Mouse (Mus musculus): ENCODE measurements around the gene Dhrs11.
"Not testable (repeated sequence)": the region's sequence is repeated elsewhere in the genome, so short reads cannot be mapped to it uniquely, and the experiment has no call there.

Gene Dhrs11

DNA sequence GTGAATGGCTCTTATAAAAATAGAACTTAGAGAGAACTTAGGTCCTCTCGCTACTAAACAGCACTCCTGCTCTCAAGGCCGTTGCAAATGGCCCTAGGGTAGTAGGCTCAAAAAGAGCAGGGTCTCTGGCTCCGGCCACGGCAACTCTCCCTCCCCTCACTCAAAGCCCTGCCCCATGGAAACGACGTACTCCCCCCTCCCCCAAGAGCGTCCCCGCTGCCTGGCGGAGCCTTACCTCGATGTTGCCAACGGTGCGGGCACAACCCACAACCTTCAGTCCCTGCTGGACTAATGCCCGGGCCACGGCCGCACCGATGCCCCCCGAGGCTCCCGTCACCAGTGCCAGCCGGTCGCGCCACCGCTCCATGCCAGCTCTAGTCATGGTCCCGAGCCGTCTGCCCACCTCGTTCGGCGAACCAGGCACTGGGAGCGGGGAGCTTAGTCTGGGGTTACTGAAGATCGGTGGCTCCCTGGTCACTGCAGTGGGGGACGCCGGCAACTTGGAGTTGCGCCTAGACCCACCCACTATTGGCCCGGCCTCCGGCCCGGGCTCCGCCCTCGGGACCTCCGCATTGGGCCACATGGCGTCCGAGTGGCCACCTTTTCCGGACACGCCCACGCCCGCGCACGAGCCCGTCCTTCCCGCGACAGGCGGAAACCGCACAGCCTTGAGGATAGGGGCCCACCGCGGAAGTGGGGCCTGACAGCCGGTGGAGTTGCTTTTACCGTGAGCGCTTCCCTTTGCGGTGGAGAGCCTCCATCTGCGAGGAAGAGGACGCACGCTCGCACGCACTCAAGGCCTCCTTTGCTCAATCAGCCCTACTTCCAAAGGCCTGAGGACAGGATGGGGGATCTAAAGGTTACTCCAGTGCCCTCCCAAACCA, at the start of gene Dhrs11:
Dhrs11 (minus strand) TSS at position 479 of the 884 bp plus-strand sequence.
- peak; percentile 93 for DNase-seq (ENCODE audit: low spot score)

DNA sequence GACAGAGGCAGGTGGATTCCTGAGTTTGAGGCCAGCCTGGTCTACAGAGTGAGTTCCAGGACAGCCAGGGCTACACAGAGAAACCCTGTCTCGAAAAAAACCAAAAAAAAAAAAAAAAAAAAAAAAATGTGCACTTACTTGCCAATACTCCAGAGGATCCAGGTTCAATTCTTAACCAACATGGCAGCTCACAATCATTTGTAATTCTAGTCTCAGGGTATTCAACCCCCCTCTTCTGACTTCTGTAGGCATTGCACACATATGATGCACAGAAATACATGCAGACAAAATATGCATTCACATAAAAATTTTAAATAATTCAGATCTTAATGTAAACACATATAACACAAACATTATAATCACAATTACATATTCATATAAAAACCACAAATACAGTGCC, 47.2 kb upstream of the Dhrs11 start:
- DNase-seq (ENCODE audit: low spot score), result not testable (repeated sequence)

- no peak for DNase-seq (ENCODE audit: low spot score)
Measured at GRCm38 (mm10) chr11:84873042-84873833, 44.4 kb upstream of the Dhrs11 start.

- DNase-seq (ENCODE audit: low spot score), result no peak
Measured at GRCm38 (mm10) chr11:84871548-84872069, 42.8 kb upstream of the Dhrs11 start.

- DNase-seq (ENCODE audit: low spot score), result no peak
Measured at GRCm38 (mm10) chr11:84871046-84871445, 42.3 kb upstream of the Dhrs11 start.

DNA sequence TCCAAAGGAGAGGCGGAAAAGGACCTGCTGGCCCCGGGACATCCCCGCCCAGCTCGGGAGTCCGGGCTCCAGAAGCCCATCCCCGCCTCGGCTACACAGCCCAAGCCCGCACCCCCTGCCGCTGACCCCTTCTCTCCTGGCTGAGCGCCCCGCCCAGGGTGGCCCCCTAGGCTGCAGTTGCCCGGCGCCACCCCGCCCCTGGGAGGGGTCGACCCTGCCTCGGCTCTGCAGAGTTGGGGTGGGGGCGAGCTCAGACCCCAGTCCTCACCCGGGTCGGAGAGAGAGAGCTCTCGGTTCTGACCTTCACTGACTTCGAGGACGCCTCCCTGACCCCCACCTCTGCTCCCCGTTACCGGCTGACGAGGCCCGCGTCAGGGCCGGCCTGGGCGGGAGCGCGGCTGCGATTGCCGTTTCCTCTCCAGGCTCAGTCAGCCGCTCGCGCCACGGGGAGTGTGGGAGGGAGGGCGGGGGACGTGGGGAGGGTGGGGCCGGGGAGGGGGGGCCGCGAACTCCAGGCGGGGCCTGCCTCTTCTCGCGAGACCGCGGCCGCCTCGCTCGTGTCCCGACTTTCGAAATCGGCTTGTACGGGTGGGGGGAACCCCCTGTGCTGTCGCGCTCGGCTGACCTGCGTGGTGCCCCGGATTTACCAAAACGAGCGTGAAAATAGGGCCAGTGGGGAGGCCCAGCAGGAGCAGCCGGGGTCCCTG, 41.7 kb upstream of the Dhrs11 start, which contains the start of gene Ggnbp2:
Ggnbp2 (minus strand) TSS at position 481 of the 707 bp plus-strand sequence.
- peak; percentile 91 for DNase-seq (ENCODE audit: low spot score)

GRCm38 (mm10) chr11:84869537-84870232, 40.9 kb upstream of the Dhrs11 start:
- peak; percentile 95 for DNase-seq (ENCODE audit: low spot score)

GRCm38 (mm10) chr11:84868786-84869259, 40.0 kb upstream of the Dhrs11 start:
- no peak for DNase-seq (ENCODE audit: low spot score)

DNA sequence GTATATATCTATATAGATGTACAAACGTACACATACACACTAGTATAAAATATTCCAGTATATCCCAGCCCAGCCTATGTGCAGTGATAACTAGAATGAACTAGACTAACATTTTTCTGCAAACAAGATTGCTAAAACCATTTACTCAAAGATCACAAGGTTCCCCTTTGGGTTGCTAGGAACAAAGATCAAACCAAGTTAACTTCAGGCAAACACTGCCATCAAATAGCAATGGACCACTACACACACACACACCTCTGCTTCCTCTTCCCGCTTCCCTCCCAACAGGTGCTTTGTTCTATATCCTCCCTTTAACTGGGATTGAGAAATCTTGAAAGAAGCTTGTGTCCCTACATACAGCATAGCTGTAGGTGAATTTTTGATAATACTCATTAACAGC, 38.8 kb upstream of the Dhrs11 start:
- no peak for DNase-seq (ENCODE audit: low spot score)

DNA sequence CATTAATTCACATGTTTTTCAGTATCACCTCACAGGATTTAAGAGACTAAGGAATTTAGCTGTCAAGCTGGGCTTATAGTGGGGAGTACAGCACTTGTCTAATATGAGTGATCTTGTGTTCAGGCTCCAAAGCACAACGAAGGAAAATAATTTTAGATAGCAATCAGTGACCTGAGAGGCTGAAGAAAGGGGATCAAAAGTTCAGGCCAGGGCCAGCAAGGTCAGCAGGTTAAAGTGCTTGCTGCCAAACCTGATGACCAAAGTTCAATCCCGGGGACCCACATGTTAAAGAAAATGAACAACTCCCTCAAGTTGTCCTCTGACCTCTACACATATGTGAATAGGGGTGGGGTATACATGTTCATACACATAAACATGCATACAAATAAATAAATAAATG, 36.5 kb upstream of the Dhrs11 start:
- no peak for DNase-seq (ENCODE audit: low spot score)

GRCm38 (mm10) chr11:84855285-84855684, 26.5 kb upstream of the Dhrs11 start:
- no peak for DNase-seq (ENCODE audit: low spot score)

GRCm38 (mm10) chr11:84847475-84848090, 18.8 kb upstream of the Dhrs11 start:
- DNase-seq (ENCODE audit: low spot score), result no peak

GRCm38 (mm10) chr11:84846741-84847474, 18.1 kb upstream of the Dhrs11 start:
- no peak for DNase-seq (ENCODE audit: low spot score)

- no peak for DNase-seq (ENCODE audit: low spot score)
Measured at GRCm38 (mm10) chr11:84839330-84839729, 10.5 kb upstream of the Dhrs11 start.

- not testable (repeated sequence) for DNase-seq (ENCODE audit: low spot score)
Measured at GRCm38 (mm10) chr11:84829495-84829894, 701 bp upstream of the Dhrs11 start.

GRCm38 (mm10) chr11:84827901-84828503, 792 bp downstream of the Dhrs11 start:
- no peak for DNase-seq (ENCODE audit: low spot score)

- no peak for DNase-seq (ENCODE audit: low spot score)
Measured at GRCm38 (mm10) chr11:84827492-84827891, 1.3 kb downstream of the Dhrs11 start.

DNA sequence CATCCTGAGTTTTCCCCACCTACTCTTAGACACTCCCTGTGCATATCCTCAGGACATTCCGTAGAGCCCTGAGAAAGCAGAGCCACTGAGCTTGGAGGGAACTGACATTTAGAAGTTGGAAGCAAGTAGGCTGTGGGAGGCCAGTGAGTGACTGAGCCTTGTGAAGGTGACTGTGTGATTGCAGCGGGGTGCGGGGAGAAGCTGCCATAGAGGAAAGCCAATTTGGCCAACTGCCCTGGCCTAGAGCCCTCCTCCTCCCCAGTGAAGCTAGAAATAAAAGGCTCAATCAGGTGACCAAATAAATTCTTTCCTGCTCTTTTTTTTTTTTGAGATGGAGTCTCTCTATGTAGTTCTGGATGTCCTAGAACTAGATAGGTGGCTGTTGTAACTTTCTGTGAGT, 2.6 kb downstream of the Dhrs11 start:
- peak; percentile 67 for DNase-seq (ENCODE audit: low spot score)

- no peak for DNase-seq (ENCODE audit: low spot score)
Measured at GRCm38 (mm10) chr11:84825261-84825807, 3.5 kb downstream of the Dhrs11 start.
